Mouse (Mus musculus) CH12.LX (cell line): ENCODE measurements around the gene Exosc7.

Source experiments
- CTCF ChIP-seq, 2 experiments: IDR thresholded peaks in 1 of 2; conservative IDR thresholded peaks in 1 of 2; 2 replicates each; pipeline ENCODE4 v1.5.1; 2011 to 2012; ENCODE audit warnings: low read depth in 2 of 2, low read length in 2 of 2, improper control_type of control experiment in 1 of 2, inconsistent platforms in 1 of 2, mild to moderate bottlenecking in 1 of 2, moderate library complexity in 1 of 2
- E2F4 ChIP-seq: IDR thresholded peaks from 2 replicates; pipeline ENCODE4 v1.6.1; 2011; ENCODE audit warnings: low read depth, low read length, improper control_type of control experiment; ENCODE audit not compliant: insufficient replicate concordance
- EP300 ChIP-seq: IDR thresholded peaks from 2 replicates; pipeline ENCODE4 v1.6.1; 2011; ENCODE audit warnings: low read length, improper control_type of control experiment
- ETS1 ChIP-seq: conservative IDR thresholded peaks from 2 replicates; pipeline ENCODE4 v1.6.1; 2012; ENCODE audit warnings: low read depth, mild to moderate bottlenecking, inconsistent platforms, low read length, improper control_type of control experiment, moderate library complexity
- MAFK ChIP-seq: IDR thresholded peaks from 2 replicates; pipeline ENCODE4 v1.6.1; 2011; ENCODE audit warnings: low read length, improper control_type of control experiment; ENCODE audit not compliant: insufficient replicate concordance
- MAZ ChIP-seq: IDR thresholded peaks from 2 replicates; pipeline ENCODE4 v1.6.1; 2012; ENCODE audit warnings: low read depth, mild to moderate bottlenecking, inconsistent platforms, low read length, improper control_type of control experiment, moderate library complexity
- MXI1 ChIP-seq: IDR thresholded peaks from 2 replicates; pipeline ENCODE4 v1.6.1; 2011; ENCODE audit warnings: mild to moderate bottlenecking, low read depth, low read length, improper control_type of control experiment
- NRF1 ChIP-seq: IDR thresholded peaks from 2 replicates; pipeline ENCODE4 v1.6.1; 2014; ENCODE audit warnings: low read depth, mild to moderate bottlenecking, inconsistent platforms, low read length, improper control_type of control experiment, moderate library complexity
- POLR2A ChIP-seq: IDR thresholded peaks from 2 replicates; pipeline ENCODE4 v1.6.1; 2011; ENCODE audit warnings: low read depth, mild to moderate bottlenecking, improper control_type of control experiment, low read length
- SMC3 ChIP-seq: IDR thresholded peaks from 2 replicates; pipeline ENCODE4 v1.6.1; 2011; ENCODE audit warnings: low read depth, low read length, improper control_type of control experiment
- UBTF ChIP-seq: IDR thresholded peaks from 2 replicates; pipeline ENCODE4 v1.6.1; 2012; ENCODE audit warnings: low read depth, mild to moderate bottlenecking, inconsistent platforms, low read length, improper control_type of control experiment, moderate library complexity
- USF1 ChIP-seq: IDR thresholded peaks from 2 replicates; pipeline ENCODE4 v1.6.1; 2014; ENCODE audit warnings: low read depth, mild to moderate bottlenecking, inconsistent platforms, low read length, improper control_type of control experiment

GRCm38 (mm10) chr9:123080796-123081195 lies 32.2 kb upstream of the Exosc7 start:
- TF ChIP-seq NRF1 (no peak), EP300 (no peak), E2F4 (no peak), ETS1 (no peak), POLR2A (no peak), CTCF (conservative IDR thresholded peaks at IDR 0.05 in 1 of 2, IDR thresholded peaks at IDR 0.05 in 1 of 2; ENCODE audit: low read depth in 2 of 2, low read length in 2 of 2) (no peak), MXI1 (no peak), UBTF (no peak), USF1 (no peak), SMC3 (no peak), MAFK (no peak), MAZ (no peak)
